24 mouse cellular contexts compared by ENCODE assay signal in the genomic region with DNA sequence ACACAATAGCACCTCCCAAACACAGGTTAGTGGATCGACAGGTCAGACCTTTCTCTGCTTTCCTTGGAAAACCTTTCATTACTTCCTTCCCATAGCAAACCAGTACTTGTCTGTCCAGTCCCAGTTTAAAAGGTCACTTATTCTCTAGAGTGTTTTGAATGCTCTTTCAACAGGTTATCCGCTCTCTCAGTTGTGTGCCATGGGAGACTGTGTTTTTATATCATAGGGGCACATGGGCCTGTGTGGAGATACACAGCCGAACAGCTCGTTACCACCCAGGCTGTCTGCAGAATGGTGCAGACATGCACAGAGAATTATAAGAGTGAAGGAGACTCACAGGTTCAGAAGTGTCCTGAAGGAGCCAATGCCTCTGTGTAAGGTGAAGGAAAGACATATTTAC. TPM values are rescaled to one million over a fixed set of nuclear protein-coding genes. Genes with fewer than 3 reads are reported as not detected.
A peak's percentile ranks its signal among the peaks of the same experiment; 100 is the strongest.
DNase-seq lines count a peak whose midpoint lies in the region; ATAC-seq and TF ChIP-seq lines count a peak whose summit lies in the region.
"Had no signal": no experiment of that assay in that cellular context is flagged by ENCODE, and none has a peak within 500 bp of the region (broad histone marks: within the 10 kb centered on the region; RNA-seq: fewer than 3 reads in every experiment).

No protein-coding gene starts in this region.

- no peak for TF ChIP-seq CTCF in liver, postnatal 0 days (IDR thresholded peaks at IDR 0.05; ENCODE audit: low read depth)
- no peak for TF ChIP-seq CTCF in CH12.LX (conservative IDR thresholded peaks at IDR 0.05 in 1 of 2, IDR thresholded peaks at IDR 0.05 in 1 of 2; ENCODE audit: low read depth in 2 of 2, low read length in 2 of 2)
- no peak for TF ChIP-seq CTCF in bone marrow, adult 2 months (IDR thresholded peaks at IDR 0.05; ENCODE audit: control insufficient read depth, insufficient read depth, low read length)

- TF ChIP-seq POLR2A in CH12.LX (IDR thresholded peaks at IDR 0.05; ENCODE audit: low read depth, low read length), result no peak
- no peak for TF ChIP-seq POLR2A in bone marrow, adult 2 months (IDR thresholded peaks at IDR 0.05; ENCODE audit: borderline replicate concordance, control insufficient read depth, low read depth, low read length)

- H3K4me3 ChIP-seq in liver, postnatal 0 days (ENCODE audit: low read depth, low read length), result no peak overlapping the region
- H3K4me3 ChIP-seq in liver, embryonic 11.5 days (ENCODE audit: low read depth, low read length), result no peak overlapping the region
- H3K4me3 ChIP-seq in CH12.LX (replicated peaks in 1 of 3; ENCODE audit: low read depth in 2 of 3, low read length in 2 of 3, poor library complexity in 1 of 3), result no peak overlapping the region
- no peak overlapping the region for H3K4me3 ChIP-seq in bone marrow, adult 2 months (replicated peaks; ENCODE audit: control insufficient read depth, low read depth, low read length)
- H3K4me3 ChIP-seq: embryonic facial prominence, embryonic 13.5 days; embryonic facial prominence, embryonic 15.5 days; erythroblast, embryonic 14.5 days; forebrain, embryonic 10.5 days; forebrain, embryonic 12.5 days had no signal

- DNase-seq in liver, postnatal 0 days, result no peak
- DNase-seq in liver, embryonic 11.5 days (ENCODE audit: low spot score), result no peak
- DNase-seq in CH12.LX (ENCODE audit: extremely low read depth), result no peak
- DNase-seq in thymus, postnatal 0 days (ENCODE audit: low spot score), result no peak
- DNase-seq: adrenal gland, adult 8-10 months; adrenal gland, postnatal 14 days; adrenal gland, postnatal 36 days; cerebellum, adult 11 months; cerebellum, adult 18-20 months; cerebellum, adult 8-10 months; cerebellum, adult 9-11 months; cerebellum, postnatal 14 days; cerebellum, postnatal 36 days had no signal

- no peak for TF ChIP-seq EP300 in liver, postnatal 0 days (IDR thresholded peaks at IDR 0.05; ENCODE audit: low read depth)
- no peak for TF ChIP-seq EP300 in CH12.LX (IDR thresholded peaks at IDR 0.05; ENCODE audit: low read length)

- H3K9ac ChIP-seq in liver, postnatal 0 days (replicated peaks), result no peak overlapping the region
- H3K9ac ChIP-seq in liver, embryonic 11.5 days (ENCODE audit: low read depth, low read length), result no peak overlapping the region
- H3K9ac ChIP-seq in CH12.LX (ENCODE audit: insufficient read depth, low read depth), result peak overlapping the region; percentile 33; the same call in 1 of the 2 replicates
- H3K9ac ChIP-seq: embryonic facial prominence, embryonic 13.5 days; embryonic facial prominence, embryonic 15.5 days; forebrain, embryonic 12.5 days had no signal

- H3K4me2 ChIP-seq in liver, postnatal 0 days (ENCODE audit: low read depth, low read length), result no peak overlapping the region
- H3K4me2 ChIP-seq in liver, embryonic 11.5 days, result no peak overlapping the region
- H3K4me2 ChIP-seq in CH12.LX (ENCODE audit: insufficient read depth, low read depth, poor library complexity, severe bottlenecking), result peak overlapping the region; percentile 16; the same call in 1 of the 2 replicates
- H3K4me2 ChIP-seq: embryonic facial prominence, embryonic 13.5 days; embryonic facial prominence, embryonic 15.5 days; forebrain, embryonic 12.5 days had no signal

- WGBS in liver, postnatal 0 days (ENCODE audit: insufficient replicate concordance), result 73% methylated on average over 4 of the region's 4 CpGs
- WGBS in liver, embryonic 11.5 days, result 76% methylated on average over 4 of the region's 4 CpGs
- WGBS in bone marrow, adult 2 months, result 67% methylated on average over 4 of the region's 4 CpGs

- in situ Hi-C loops in CH12.LX (cut with MboI; ENCODE audit: low pct_ligation_motif_present, low pct_unique_long_range_greater_than_20kb, low sequenced_read_pairs), result no loop called here

- H3K36me3 ChIP-seq in liver, postnatal 0 days (replicated peaks; ENCODE audit: insufficient read depth, low read length), result no peaks in the 10 kb centered on the region
- H3K36me3 ChIP-seq in liver, embryonic 11.5 days (ENCODE audit: control insufficient read depth, insufficient read depth, low read length), result no peaks in the 10 kb centered on the region
- peaks cover 6% of the 10 kb centered on the region in 2 experiments for H3K36me3 ChIP-seq in CH12.LX (replicated peaks in 1 of 2; ENCODE audit: control insufficient read depth in 1 of 2, insufficient read depth in 1 of 2, low read length in 1 of 2)
- H3K36me3 ChIP-seq: embryonic facial prominence, embryonic 13.5 days; embryonic facial prominence, embryonic 15.5 days; forebrain, embryonic 10.5 days; forebrain, embryonic 12.5 days; G1E had no signal

- H3K27me3 ChIP-seq in liver, postnatal 0 days (ENCODE audit: insufficient read depth, low read length), result no peaks in the 10 kb centered on the region
- no peaks in the 10 kb centered on the region for H3K27me3 ChIP-seq in liver, embryonic 11.5 days (replicated peaks; ENCODE audit: control insufficient read depth, insufficient read depth, low read length)
- H3K27me3 ChIP-seq in CH12.LX (replicated peaks), result no peaks in the 10 kb centered on the region
- H3K27me3 ChIP-seq: embryonic facial prominence, embryonic 13.5 days; embryonic facial prominence, embryonic 15.5 days had no signal

- dilution Hi-C loops in CH12.LX (cut with MboI; ENCODE audit: extremely low pct_ligation_motif_present, extremely low pct_unique_long_range_greater_than_20kb, low sequenced_read_pairs), result no loop called here

- H3K27ac ChIP-seq in liver, postnatal 0 days (ENCODE audit: low read depth), result 0 out of 2 replicates have a peak overlapping the region, but pooled peaks have one; percentile 22
- H3K27ac ChIP-seq in liver, embryonic 11.5 days (ENCODE audit: low read depth, low read length), result no peak overlapping the region
- no peak overlapping the region for H3K27ac ChIP-seq in CH12.LX (ENCODE audit: insufficient read depth, low read depth)
- peak overlapping the region; percentile 55; the same call in 1 of the 2 replicates for H3K27ac ChIP-seq in bone marrow, adult 2 months (ENCODE audit: control insufficient read depth, insufficient read depth, low read depth, low read length, poor library complexity)
- H3K27ac ChIP-seq: embryonic facial prominence, embryonic 13.5 days; embryonic facial prominence, embryonic 15.5 days; forebrain, embryonic 10.5 days; forebrain, embryonic 12.5 days had no signal

- no peaks in the 10 kb centered on the region for H3K4me1 ChIP-seq in liver, postnatal 0 days (ENCODE audit: insufficient read depth)
- no peaks in the 10 kb centered on the region for H3K4me1 ChIP-seq in liver, embryonic 11.5 days (replicated peaks; ENCODE audit: control insufficient read depth, insufficient read depth, low read length)
- peaks cover 41 to 70% of the 10 kb centered on the region in 2 experiments for H3K4me1 ChIP-seq in CH12.LX (ENCODE audit: control insufficient read depth in 1 of 2, insufficient read depth in 2 of 2)
- no peaks in the 10 kb centered on the region; the same call in none of the 2 replicates for H3K4me1 ChIP-seq in bone marrow, adult 2 months (ENCODE audit: control insufficient read depth, insufficient read depth, low read length)
- H3K4me1 ChIP-seq: embryonic facial prominence, embryonic 13.5 days; embryonic facial prominence, embryonic 15.5 days had no signal

- H3K9me3 ChIP-seq in liver, postnatal 0 days (ENCODE audit: low read length), result no peaks in the 10 kb centered on the region
- no peaks in the 10 kb centered on the region for H3K9me3 ChIP-seq in liver, embryonic 11.5 days (ENCODE audit: control insufficient read depth, low read length)
- H3K9me3 ChIP-seq in CH12.LX (replicated peaks; ENCODE audit: low read length), result peaks cover 7% of the 10 kb centered on the region
- H3K9me3 ChIP-seq: embryonic facial prominence, embryonic 13.5 days; embryonic facial prominence, embryonic 15.5 days; forebrain, embryonic 10.5 days; forebrain, embryonic 12.5 days; G1E had no signal

- TF ChIP-seq RAD21 in CH12.LX (IDR thresholded peaks at IDR 0.05; ENCODE audit: low read depth, low read length), result no peak

- no peaks in the 10 kb centered on the region; the same call in 1 of the 2 replicates for H3K79me2 ChIP-seq in CH12.LX (replicated peaks; ENCODE audit: control insufficient read depth, extremely low read depth, insufficient read depth, poor library complexity, severe bottlenecking)

- no peak for ATAC-seq in liver, postnatal 0 days
- no peak for ATAC-seq in liver, embryonic 11.5 days (replicated peaks; ENCODE audit: low FRiP score)
- ATAC-seq: activated CD4-positive, CD25-positive, alpha-beta regulatory T cell, adult 4 months; forebrain, embryonic 14.5 days; forebrain, embryonic 16.5 days; Patski had no signal

TF ChIP-seq in CH12.LX, 34 proteins besides CTCF, POLR2A, EP300 and RAD21:
- TF ChIP-seq MXI1 (IDR thresholded peaks at IDR 0.05; ENCODE audit: low read depth, low read length), result 0 out of 2 replicates have a peak, but pooled peaks have one; percentile 23
- TF ChIP-seq POLR2AphosphoS2 (IDR thresholded peaks at IDR 0.05; ENCODE audit: low read depth, low read length), result no peak

RNA-seq across cellular contexts. Expression of a gene that starts 26.7 kb away (rescaled TPM):
- 0.93 and 1.1 TPM in 2 replicates for polyA plus RNA-seq in liver, postnatal 0 days (2015; fragmentation: Nextera tagmentation; extraction: Ambion mirVana)
- polyA plus RNA-seq in liver, embryonic 11.5 days (2014; fragmentation: Nextera tagmentation; extraction: Ambion mirVana), result 0.86 and 1.2 TPM in 2 replicates
- total RNA-seq in CH12.LX (2012; rRNA removed), result 7.2 and 9.2 TPM in 2 replicates
- 2.3 and 3.0 TPM in 2 replicates for total RNA-seq in CH12.LX (2014; rRNA removed)
- polyA plus RNA-seq in CH12.LX (2012; ENCODE audit: insufficient read length, low read depth), result 2.0 TPM in 2 replicates
- 4.9 and 12.8 TPM in 2 replicates for polyA plus RNA-seq in bone marrow, adult 2 months (2011; ENCODE audit: insufficient read depth, insufficient read length, low replicate concordance, missing spikeins)
- 4.0 and 5.6 TPM in 2 replicates for polyA plus RNA-seq in thymus, postnatal 0 days (2015; fragmentation: Nextera tagmentation; extraction: Ambion mirVana)
- polyA plus RNA-seq: erythroblast, embryonic 14.5 days; G1E had no signal

Comparison
In these comparisons a context has a peak if more than half of its experiments do, and no peak if none do; other contexts are left out.
1. H3K27ac ChIP-seq: peak in liver, postnatal 0 days (single experiment) and bone marrow, adult 2 months (single experiment); none in liver, embryonic 11.5 days (single experiment) and CH12.LX (single experiment).